Mouse (Mus musculus): Measurements from ENCODE around the gene Fam221a.

DNA sequence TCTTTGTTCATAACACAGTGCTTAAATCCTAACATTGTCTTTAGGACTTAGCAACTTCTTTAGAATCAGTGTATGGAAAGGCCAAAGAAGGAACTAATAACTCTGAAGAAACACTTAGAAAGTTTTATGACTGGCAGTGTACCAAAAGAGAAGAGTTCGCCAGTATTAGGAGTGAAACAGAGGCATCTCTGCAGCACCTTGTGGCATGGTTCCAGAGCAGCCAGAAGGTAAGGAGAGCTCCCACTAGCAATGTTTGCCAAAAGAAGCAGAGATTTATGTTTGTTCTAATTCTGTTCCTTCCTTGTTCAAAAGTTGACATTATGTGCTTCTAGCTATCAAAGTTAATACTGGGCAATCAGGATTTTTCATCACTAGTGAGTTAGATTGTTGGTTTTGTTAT lies 69.8 kb downstream of the Fam221a start:
- TF ChIP-seq CTCF (IDR thresholded peaks at IDR 0.05; ENCODE audit: low read depth, low read length) (no peak), POLR2A (IDR thresholded peaks at IDR 0.05; ENCODE audit: extremely low read depth, insufficient read depth, low read length) (no peak)
